Mouse (Mus musculus) ES-E14 (cell line): ENCODE results near the gene Def8.

Source experiments
- CHD2 ChIP-seq: IDR thresholded peaks from 2 replicates; pipeline ENCODE4 v1.6.1; 2014; ENCODE audit warnings: mild to moderate bottlenecking, low read depth, low read length, inconsistent platforms
- MAFK ChIP-seq: IDR thresholded peaks from 2 replicates; pipeline ENCODE4 v1.6.1; 2014; ENCODE audit warnings: mild to moderate bottlenecking, low read depth, low read length, inconsistent platforms; ENCODE audit not compliant: insufficient read depth
- ZC3H11A ChIP-seq: IDR thresholded peaks from 2 replicates; pipeline ENCODE4 v1.6.1; 2012; ENCODE audit warnings: low read depth, mild to moderate bottlenecking, inconsistent platforms, low read length, borderline replicate concordance

DNA sequence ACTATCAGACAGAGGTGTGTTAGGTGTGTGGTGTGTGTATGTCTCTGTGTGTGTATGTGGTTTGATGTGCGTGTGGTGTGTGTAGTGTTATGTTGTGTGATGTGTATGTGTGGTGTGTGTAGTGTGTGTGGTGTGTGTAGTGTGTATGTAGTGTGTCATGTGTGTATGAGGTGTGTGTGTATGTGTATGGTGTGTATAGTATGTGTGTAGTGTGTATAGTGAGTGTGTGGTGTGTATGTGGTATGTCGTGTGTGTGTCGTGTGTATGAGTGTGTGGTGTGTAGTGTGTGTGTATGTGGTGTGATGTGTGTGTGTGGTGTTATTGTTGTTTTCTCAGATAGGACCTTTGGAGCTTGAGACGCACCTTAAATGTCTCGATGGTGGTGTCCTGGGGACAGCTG lies 19.0 kb downstream of the Def8 start:
- TF ChIP-seq MAFK (no peak), ZC3H11A (no peak), CHD2 (no peak)
